Mouse (Mus musculus): ENCODE measurements around the gene P2rx4.

DNA sequence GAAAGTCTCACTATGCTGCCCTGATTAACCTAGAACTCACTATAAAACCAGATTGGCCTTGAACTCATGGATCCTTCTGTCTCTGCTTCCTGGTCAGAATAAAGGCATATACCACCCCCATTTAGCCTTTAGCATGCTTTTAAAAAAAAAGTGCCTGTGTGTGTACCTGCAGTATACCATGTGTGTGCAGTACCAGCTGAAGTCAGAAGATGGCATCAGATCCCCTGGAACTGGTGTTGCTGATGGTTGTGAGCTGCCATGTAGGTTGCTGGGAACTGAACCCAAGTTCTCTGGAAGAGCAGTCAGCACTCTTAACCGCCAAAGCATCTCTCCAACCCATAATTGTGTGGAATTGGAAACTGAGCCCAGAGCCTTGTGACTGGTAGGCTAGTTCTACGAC is 9.4 kb downstream of the P2rx4 start:
- TF ChIP-seq CTCF (IDR thresholded peaks at IDR 0.05; ENCODE audit: control insufficient read depth, insufficient read depth, insufficient replicate concordance, low read depth, low read length) (no peak), POLR2A (IDR thresholded peaks at IDR 0.05; ENCODE audit: control insufficient read depth, low read depth, low read length) (no peak)
